Mouse (Mus musculus): ENCODE results near the gene Hoxd3.

GRCm38 (mm10) chr2:74728303-74728680 lies 16.6 kb downstream of the Hoxd3 start:
- TF ChIP-seq CTCF (IDR thresholded peaks at IDR 0.05; ENCODE audit: low read depth) = no peak
- no peak for TF ChIP-seq EP300 (optimal IDR thresholded peaks at IDR 0.05)

Measured in stomach, postnatal 0 days (tissue).